Mouse (Mus musculus) hindbrain, embryonic 16.5 days (tissue): ENCODE measurements at regions not wholly inside any gene's neighbourhood (a gene's known extent, or its start where the extent isn't known, plus 50 kb on each side); places are given as distances from the start of the nearest gene placed in this dataset.

ENCODE experiments used
- ATAC-seq: fragments of 200-750 bp; cut with Nextera tagmentation; 2 replicates; pipeline ENCODE4 v1.8.0; 2017; ENCODE audit warnings: moderate TSS enrichment, moderate library complexity
- H3K27ac ChIP-seq: fragments of 300-500 bp; sonication (generic); 2 replicates; pipeline ENCODE4 v1.5.1; 2014; ENCODE audit warnings: low read depth, mild to moderate bottlenecking, control low read depth, low read length, moderate library complexity
- H3K27me3 ChIP-seq: fragments of 300-500 bp; sonication (generic); replicated peaks from 2 replicates; pipeline ENCODE4 v1.6.1; 2014; ENCODE audit warnings: low read length; ENCODE audit not compliant: control insufficient read depth, insufficient read depth
- H3K36me3 ChIP-seq: fragments of 300-500 bp; sonication (generic); 2 replicates; pipeline ENCODE4 v1.6.1; 2014; ENCODE audit warnings: mild to moderate bottlenecking, low read length, moderate library complexity, mixed read lengths; ENCODE audit not compliant: control insufficient read depth, insufficient read depth
- H3K4me1 ChIP-seq: fragments of 300-500 bp; sonication (generic); 2 replicates; pipeline ENCODE4 v1.6.1; 2014; ENCODE audit warnings: low read depth, low read length; ENCODE audit not compliant: control insufficient read depth, insufficient read depth
- H3K4me2 ChIP-seq: fragments of 300-500 bp; sonication (generic); 2 replicates; pipeline ENCODE4 v1.6.1; 2014; ENCODE audit warnings: mild to moderate bottlenecking, low read length, control low read depth, moderate library complexity
- H3K4me3 ChIP-seq: fragments of 300-500 bp; sonication (generic); 2 replicates; pipeline ENCODE4 v1.5.1; 2014; ENCODE audit warnings: mild to moderate bottlenecking, low read length, control low read depth, moderate library complexity
- H3K9ac ChIP-seq: fragments of 300-500 bp; sonication (generic); 2 replicates; pipeline ENCODE4 v1.6.1; 2014; ENCODE audit warnings: low read depth, mild to moderate bottlenecking, control low read depth, low read length, moderate library complexity
- H3K9me3 ChIP-seq: fragments of 300-500 bp; sonication (generic); 2 replicates; pipeline ENCODE4 v1.6.1; 2014; ENCODE audit warnings: mild to moderate bottlenecking, low read length, moderate library complexity; ENCODE audit not compliant: control insufficient read depth
- WGBS: fragments of 180-500 bp; shearing (Covaris S2); extraction: QIAGEN DNeasy Blood & Tissue Kit; methylation state at CpG from one replicate; pipeline ENCODE4 v1.1.7; 2014; 5-methylcytosine and 5-hydroxymethylcytosine counted together

GRCm38 (mm10) chr10:11661660-11662250 lies 318.6 kb downstream of the Epm2a start:
- no peak overlapping the region for H3K4me2 ChIP-seq
- no peaks in the 10 kb centered on the region for H3K27me3 ChIP-seq
- no peaks in the 10 kb centered on the region for H3K9me3 ChIP-seq
- ATAC-seq: peak; percentile 42; the same call in 1 of the 2 replicates
- no peaks in the 10 kb centered on the region for H3K36me3 ChIP-seq
- H3K4me3 ChIP-seq: no peak overlapping the region
- H3K27ac ChIP-seq: no peak overlapping the region
- H3K4me1 ChIP-seq: no peaks in the 10 kb centered on the region
- WGBS: 67% methylated on average over 5 of the region's 5 CpGs
- no peak overlapping the region for H3K9ac ChIP-seq

GRCm38 (mm10) chr10:11709742-11710141 lies 366.5 kb downstream of the Epm2a start:
- H3K9ac ChIP-seq: no peak overlapping the region
- 70% methylated on average over 2 of the region's 2 CpGs for WGBS
- H3K27me3 ChIP-seq: no peaks in the 10 kb centered on the region
- H3K36me3 ChIP-seq: no peaks in the 10 kb centered on the region
- no peak overlapping the region for H3K27ac ChIP-seq
- H3K9me3 ChIP-seq: no peaks in the 10 kb centered on the region
- H3K4me1 ChIP-seq: no peaks in the 10 kb centered on the region
- ATAC-seq: no peak
- no peak overlapping the region for H3K4me2 ChIP-seq
- no peak overlapping the region for H3K4me3 ChIP-seq

- no peaks in the 10 kb centered on the region for H3K27me3 ChIP-seq
- H3K36me3 ChIP-seq: no peaks in the 10 kb centered on the region
- H3K4me1 ChIP-seq: no peaks in the 10 kb centered on the region
- 87% methylated on average over 7 of the region's 7 CpGs for WGBS
- no peak overlapping the region for H3K4me2 ChIP-seq
- no peak overlapping the region for H3K27ac ChIP-seq
- H3K9me3 ChIP-seq: no peaks in the 10 kb centered on the region
- H3K9ac ChIP-seq: no peak overlapping the region
- H3K4me3 ChIP-seq: no peak overlapping the region
- no peak for ATAC-seq
Observed at GRCm38 (mm10) chr10:11724775-11725174, 381.6 kb downstream of the Epm2a start.

GRCm38 (mm10) chr10:11729536-11729935 lies 386.3 kb downstream of the Epm2a start:
- no peak for ATAC-seq
- Histone ChIP-seq H3K27ac (no peak overlapping the region), H3K4me2 (no peak overlapping the region), H3K4me1 (no peaks in the 10 kb centered on the region), H3K9me3 (no peaks in the 10 kb centered on the region), H3K27me3 (no peaks in the 10 kb centered on the region), H3K4me3 (no peak overlapping the region), H3K36me3 (no peaks in the 10 kb centered on the region), H3K9ac (no peak overlapping the region)
- WGBS: 82% methylated on average over 2 of the region's 2 CpGs

GRCm38 (mm10) chr10:11739574-11740368 lies 396.6 kb downstream of the Epm2a start:
- H3K4me2 ChIP-seq: peak overlapping the region; percentile 11; the same call in 1 of the 2 replicates
- H3K9ac ChIP-seq: no peak overlapping the region
- WGBS: 75% methylated on average over 5 of the region's 5 CpGs
- no peaks in the 10 kb centered on the region; the same call in 1 of the 2 replicates for H3K4me1 ChIP-seq
- no peak overlapping the region for H3K27ac ChIP-seq
- no peaks in the 10 kb centered on the region for H3K9me3 ChIP-seq
- H3K27me3 ChIP-seq: no peaks in the 10 kb centered on the region
- no peak overlapping the region for H3K4me3 ChIP-seq
- peak; percentile 56 for ATAC-seq
- no peaks in the 10 kb centered on the region for H3K36me3 ChIP-seq

- ATAC-seq: no peak; the same call in 1 of the 2 replicates
- 62% methylated on average over 4 of the region's 4 CpGs for WGBS
- Histone ChIP-seq H3K4me3 (no peak overlapping the region), H3K27me3 (no peaks in the 10 kb centered on the region), H3K9ac (no peak overlapping the region), H3K4me1 (no peaks in the 10 kb centered on the region), H3K4me2 (no peak overlapping the region), H3K27ac (no peak overlapping the region), H3K36me3 (no peaks in the 10 kb centered on the region), H3K9me3 (no peaks in the 10 kb centered on the region)
Observed at GRCm38 (mm10) chr10:11745587-11745986, 402.4 kb downstream of the Epm2a start.

- no peak for ATAC-seq
- Histone ChIP-seq H3K4me1 (no peaks in the 10 kb centered on the region), H3K4me3 (no peak overlapping the region), H3K4me2 (no peak overlapping the region), H3K9ac (no peak overlapping the region), H3K36me3 (no peaks in the 10 kb centered on the region), H3K9me3 (no peaks in the 10 kb centered on the region), H3K27me3 (no peaks in the 10 kb centered on the region), H3K27ac (no peak overlapping the region)
Observed at GRCm38 (mm10) chr10:11746959-11747358, 403.8 kb downstream of the Epm2a start.

GRCm38 (mm10) chr10:11755105-11755730 lies 412.0 kb downstream of the Epm2a start:
- Histone ChIP-seq H3K4me2 (no peak overlapping the region), H3K4me3 (no peak overlapping the region), H3K4me1 (no peaks in the 10 kb centered on the region), H3K27me3 (no peaks in the 10 kb centered on the region), H3K9me3 (no peaks in the 10 kb centered on the region), H3K36me3 (no peaks in the 10 kb centered on the region), H3K9ac (no peak overlapping the region), H3K27ac (no peak overlapping the region)
- WGBS: 66% methylated on average over 5 of the region's 5 CpGs
- no peak for ATAC-seq

GRCm38 (mm10) chr10:11777894-11778293 lies 434.7 kb downstream of the Epm2a start:
- H3K9me3 ChIP-seq: peaks cover 4% of the 10 kb centered on the region; the same call in 1 of the 2 replicates
- no peaks in the 10 kb centered on the region for H3K36me3 ChIP-seq
- H3K27me3 ChIP-seq: no peaks in the 10 kb centered on the region
- no peak overlapping the region for H3K27ac ChIP-seq
- H3K4me2 ChIP-seq: no peak overlapping the region
- WGBS: 87% methylated on average over 6 of the region's 6 CpGs
- no peaks in the 10 kb centered on the region for H3K4me1 ChIP-seq
- H3K4me3 ChIP-seq: no peak overlapping the region
- no peak for ATAC-seq
- H3K9ac ChIP-seq: no peak overlapping the region
